Mouse (Mus musculus): ENCODE results near the gene Tm9sf4.

Tm9sf4 gene

GRCm38 (mm10) chr2:153157270-153157669 lies 3.8 kb upstream of the Tm9sf4 start:
- no peak for DNase-seq (ENCODE audit: low spot score)

GRCm38 (mm10) chr2:153160133-153160532 lies 970 bp upstream of the Tm9sf4 start:
- DNase-seq (ENCODE audit: low spot score): no peak

DNA sequence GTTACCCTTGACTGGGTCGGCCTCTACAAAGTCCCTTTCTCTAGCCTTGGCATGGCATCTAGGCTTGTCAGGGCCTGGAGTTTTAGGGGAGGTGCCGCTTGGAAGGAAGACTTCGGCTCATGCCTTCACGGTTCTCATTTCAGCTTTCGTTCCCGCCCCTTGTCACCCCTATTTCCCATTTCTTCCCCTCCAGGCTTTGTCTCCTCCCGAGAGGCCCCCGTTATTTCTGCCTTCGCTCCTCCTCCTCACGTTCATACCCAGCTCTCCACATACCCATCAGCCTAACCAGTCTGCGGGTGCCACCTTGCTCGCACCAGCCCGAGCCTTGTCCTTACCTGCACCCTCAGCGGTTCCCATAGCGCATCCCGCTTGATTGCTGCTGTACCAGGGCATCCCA lies 579 bp downstream of the Tm9sf4 start:
- DNase-seq (ENCODE audit: low spot score): no peak

DNA sequence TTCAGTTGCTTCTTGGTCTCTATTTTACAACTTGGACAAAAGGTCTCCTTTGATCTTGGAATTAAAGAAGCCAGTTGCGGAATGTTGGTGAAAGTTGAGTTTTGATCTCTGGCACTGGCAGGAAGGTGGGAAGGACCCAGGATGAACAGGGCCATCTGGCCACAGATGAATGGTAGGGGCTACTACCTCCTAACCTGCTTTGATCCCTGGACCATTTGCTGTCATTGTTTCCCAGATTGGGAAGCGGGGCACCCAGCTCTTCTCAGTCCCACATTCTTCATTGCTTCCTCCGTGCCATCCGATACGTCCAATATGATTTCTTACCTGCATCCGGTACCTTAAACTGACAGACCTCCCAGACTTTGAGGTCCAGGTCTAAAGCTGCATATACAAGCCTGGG lies 6.0 kb downstream of the Tm9sf4 start:
- DNase-seq (ENCODE audit: low spot score): no peak

- peak; percentile 40 for DNase-seq (ENCODE audit: low spot score)
Measured at GRCm38 (mm10) chr2:153168134-153168820, 7.2 kb downstream of the Tm9sf4 start.

- no peak for DNase-seq (ENCODE audit: low spot score)
Measured at GRCm38 (mm10) chr2:153170490-153171224, 9.6 kb downstream of the Tm9sf4 start.

- no peak for DNase-seq (ENCODE audit: low spot score)
Measured at GRCm38 (mm10) chr2:153171966-153172365, 10.9 kb downstream of the Tm9sf4 start.

DNA sequence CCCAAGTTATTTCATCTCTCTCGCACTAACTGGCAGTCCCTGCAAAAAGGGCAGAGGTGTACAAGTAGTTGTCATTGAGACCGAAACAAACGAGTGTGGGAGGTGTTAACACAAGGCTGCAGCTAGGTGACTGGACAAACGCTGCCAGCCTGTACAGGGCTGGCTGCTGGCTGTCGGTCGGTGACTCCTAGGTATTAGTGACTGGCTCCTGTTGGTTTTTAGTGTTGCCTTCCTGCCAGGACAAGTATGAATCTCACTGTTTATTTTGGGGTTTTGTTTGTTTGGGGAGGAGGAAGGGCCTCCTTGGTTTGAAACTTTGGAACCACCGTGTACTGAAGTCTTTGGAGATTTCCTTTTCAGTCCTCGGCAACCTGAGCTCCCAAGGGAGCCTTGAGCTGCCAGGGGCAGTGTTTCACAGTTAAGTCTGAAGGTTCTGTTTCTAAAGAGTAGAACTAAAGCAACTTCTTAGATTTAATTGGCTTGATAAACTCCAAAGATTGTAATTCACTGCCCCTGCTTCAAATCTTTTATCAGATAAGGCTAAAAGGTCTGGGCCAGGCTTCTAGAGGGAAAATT lies 15.0 kb downstream of the Tm9sf4 start:
- no peak for DNase-seq (ENCODE audit: low spot score)

DNA sequence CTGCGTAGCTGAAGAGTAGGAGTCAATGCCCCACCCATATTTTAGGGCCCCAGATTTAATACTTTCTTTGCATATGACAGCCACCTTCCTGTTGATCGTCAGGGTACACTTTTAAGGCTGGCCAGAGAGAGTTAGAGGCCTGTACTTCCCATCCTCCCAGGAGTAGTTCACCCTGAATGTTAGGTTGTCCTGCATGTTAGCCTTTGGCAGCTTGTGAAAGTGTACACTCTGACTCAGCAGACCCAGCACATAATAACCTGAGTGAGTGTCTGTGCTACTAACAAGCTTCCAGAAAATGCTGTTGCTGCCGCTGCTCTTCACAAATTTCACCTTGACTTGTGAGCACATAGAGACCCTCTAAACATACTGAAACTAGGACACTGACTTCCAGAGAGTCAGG lies 16.1 kb downstream of the Tm9sf4 start:
- DNase-seq (ENCODE audit: low spot score): no peak

DNA sequence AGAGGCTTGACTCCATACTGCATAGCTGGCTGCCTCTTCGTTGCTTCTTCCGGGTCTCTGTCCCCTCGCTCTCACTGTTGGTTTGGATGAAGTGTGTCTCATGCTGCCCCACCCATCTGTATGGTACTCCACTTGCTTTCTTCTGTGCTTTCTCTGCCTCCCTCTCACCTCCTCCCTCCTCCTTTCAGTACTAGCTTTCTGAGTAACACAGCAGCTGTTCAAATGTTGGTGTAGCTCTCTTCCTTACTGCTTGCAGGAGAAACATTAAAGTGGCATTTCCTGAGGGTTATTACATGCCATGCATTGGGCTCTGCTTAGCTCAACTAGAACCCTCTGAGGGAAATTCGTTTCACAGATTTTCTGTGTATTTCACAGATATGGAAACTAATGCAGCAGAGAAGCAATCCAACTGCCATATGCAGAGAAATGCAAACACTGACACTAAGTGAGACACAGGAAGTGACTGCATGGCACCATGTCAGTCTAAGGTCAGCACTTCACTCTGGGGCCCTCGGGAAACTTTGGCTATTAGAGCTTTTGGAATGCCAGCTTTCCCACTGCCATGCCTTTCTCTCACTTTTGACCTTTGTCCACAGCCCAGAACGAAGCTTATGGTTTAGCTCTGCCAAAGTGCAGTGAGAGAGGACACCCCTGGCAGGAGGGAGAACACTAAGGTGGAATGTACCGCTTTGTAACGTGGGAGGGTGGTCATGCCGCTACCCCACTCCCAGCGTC lies 18.2 kb downstream of the Tm9sf4 start:
- peak; percentile 70 for DNase-seq (ENCODE audit: low spot score)

DNA sequence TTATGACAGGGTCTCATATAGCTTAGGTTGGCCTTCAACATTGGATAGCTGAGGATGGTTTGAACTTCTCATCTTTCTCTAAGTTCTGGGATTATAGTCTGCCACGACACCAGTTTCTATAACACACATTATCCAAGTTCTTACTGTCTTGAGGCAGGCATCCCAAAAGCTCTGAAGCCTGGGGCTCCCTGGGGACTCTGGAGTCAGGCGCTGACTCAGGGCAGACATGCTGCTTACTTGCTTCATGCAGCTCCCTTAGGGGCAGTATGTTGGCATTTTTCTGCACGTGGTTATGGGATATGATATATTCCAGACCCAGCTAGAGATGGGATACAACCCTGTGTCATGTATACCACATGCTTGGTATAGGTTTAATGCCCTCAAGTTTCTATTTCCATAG lies 18.9 kb downstream of the Tm9sf4 start:
- DNase-seq (ENCODE audit: low spot score): peak; percentile 74

GRCm38 (mm10) chr2:153186176-153186591 lies 25.1 kb downstream of the Tm9sf4 start:
- DNase-seq (ENCODE audit: low spot score): no peak

GRCm38 (mm10) chr2:153187848-153188247 lies 26.7 kb downstream of the Tm9sf4 start:
- DNase-seq (ENCODE audit: low spot score): no peak

- DNase-seq (ENCODE audit: low spot score): no peak
Measured at GRCm38 (mm10) chr2:153191242-153191641, 30.1 kb downstream of the Tm9sf4 start.

DNA sequence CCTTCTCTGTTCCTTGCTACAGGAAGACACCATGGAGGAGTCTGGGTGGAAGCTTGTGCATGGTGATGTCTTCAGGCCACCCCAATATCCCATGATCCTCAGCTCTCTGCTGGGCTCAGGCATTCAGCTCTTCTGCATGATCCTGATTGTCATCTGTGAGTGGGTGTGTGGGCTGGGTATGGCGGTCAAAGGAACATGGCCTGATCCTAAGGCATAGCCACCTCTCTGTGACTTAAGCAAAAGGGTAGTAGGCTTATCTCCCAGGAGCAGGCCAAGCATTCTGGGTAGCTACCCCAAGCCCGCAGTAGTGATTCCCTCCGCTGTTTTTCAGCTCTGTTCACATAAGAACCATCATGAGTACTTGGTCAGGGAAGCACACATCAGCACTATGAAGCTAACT lies 33.2 kb downstream of the Tm9sf4 start:
- DNase-seq (ENCODE audit: low spot score): no peak

DNA sequence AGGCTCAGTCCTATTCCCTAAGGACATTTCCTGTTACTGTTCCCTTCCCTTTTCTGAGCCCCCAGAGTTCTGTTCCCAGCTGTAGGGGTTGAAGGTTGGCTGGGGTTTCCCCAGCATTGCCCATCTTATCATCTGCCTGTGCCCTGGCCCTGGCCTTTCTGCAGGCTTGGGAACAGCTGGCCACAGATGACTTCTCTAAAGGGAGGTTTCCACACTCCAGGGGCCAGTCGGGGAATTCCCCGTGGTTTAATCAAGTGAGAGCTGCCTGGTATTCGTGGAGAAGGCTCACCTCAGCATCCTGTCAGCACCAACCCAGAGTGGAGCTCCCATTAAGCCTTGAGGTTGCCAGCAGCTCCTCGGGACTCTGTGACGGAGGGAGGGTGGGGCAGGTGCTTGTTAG lies 37.4 kb downstream of the Tm9sf4 start:
- no peak for DNase-seq (ENCODE audit: low spot score)

DNA sequence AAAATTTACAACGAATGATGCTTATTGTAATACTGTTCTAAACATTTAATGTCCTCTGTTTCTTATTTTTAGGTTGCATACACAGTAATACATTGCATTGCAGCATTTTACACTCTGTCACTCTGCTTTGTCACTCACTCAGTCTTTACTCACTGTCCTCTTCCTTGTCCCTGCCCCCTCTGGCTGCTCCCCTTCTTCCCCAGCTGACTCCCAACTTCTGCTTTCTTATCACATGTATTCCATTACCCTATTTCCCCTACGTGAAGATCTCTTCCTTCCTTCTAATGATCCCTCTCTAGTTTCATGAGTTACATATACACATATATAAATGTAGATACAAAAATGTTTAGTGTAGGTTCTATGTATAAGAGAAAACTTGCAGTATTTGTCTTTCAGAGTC lies 38.0 kb downstream of the Tm9sf4 start:
- DNase-seq (ENCODE audit: low spot score): no peak

GRCm38 (mm10) chr2:153202766-153203165 lies 41.7 kb downstream of the Tm9sf4 start:
- DNase-seq (ENCODE audit: low spot score): no peak

- no peak for DNase-seq (ENCODE audit: low spot score)
Measured at GRCm38 (mm10) chr2:153208149-153208548, 47.0 kb downstream of the Tm9sf4 start.

GRCm38 (mm10) chr2:153209286-153209685 lies 48.2 kb downstream of the Tm9sf4 start:
- no peak for DNase-seq (ENCODE audit: low spot score)

DNA sequence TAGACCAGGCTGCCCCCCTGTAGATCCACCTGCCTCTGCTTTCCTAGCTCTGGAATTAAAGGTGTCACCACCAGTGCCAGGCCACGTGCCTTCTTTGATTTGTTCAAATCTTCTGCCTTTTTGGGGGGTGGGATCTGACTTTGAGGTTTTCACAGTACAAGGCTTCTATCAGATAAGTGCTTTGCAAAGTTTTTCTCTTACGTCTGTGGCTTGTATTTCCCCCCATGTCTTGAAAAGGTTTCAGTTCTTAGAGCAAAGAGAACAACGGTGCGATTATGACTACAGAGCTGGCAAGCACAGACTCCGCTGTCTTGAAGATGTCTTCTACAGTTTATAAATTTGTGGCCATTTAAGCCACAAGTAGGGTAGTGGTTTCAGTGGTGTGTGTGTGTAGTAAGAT lies 50.3 kb downstream of the Tm9sf4 start:
- DNase-seq (ENCODE audit: low spot score): no peak

DNA sequence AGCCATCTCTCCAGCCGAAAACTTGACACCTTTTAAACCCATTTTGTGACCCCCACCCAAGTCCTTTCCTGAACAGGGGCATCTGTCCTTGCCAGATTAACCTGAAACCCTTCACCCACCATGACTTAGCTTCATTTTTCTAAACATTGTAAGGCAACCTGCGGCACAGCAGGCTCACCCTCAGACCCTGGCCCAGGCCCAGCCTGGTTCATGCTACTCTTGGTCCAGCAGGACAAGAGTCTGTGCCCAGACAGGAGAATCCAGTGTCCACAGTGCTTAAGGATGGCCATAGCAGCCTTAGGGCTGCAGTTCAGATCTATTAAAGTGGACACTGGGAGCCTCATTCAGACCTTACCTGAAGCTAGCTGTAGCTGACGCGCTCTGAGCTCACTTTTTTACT lies 52.2 kb downstream of the Tm9sf4 start:
- no peak for DNase-seq (ENCODE audit: low spot score)

GRCm38 (mm10) chr2:153214771-153215259 lies 53.7 kb downstream of the Tm9sf4 start:
- no peak for DNase-seq (ENCODE audit: low spot score)

All from adipocyte (in vitro differentiated cells).